Mouse (Mus musculus): ENCODE measurements at regions not wholly inside any gene's neighbourhood (a gene's known extent, or its start where the extent isn't known, plus 50 kb on each side); places are given as distances from the start of the nearest gene placed in this dataset.

- Histone ChIP-seq H3K27ac (ENCODE audit: low read depth, low read length) (no peak overlapping the region), H3K36me3 (ENCODE audit: control insufficient read depth, insufficient read depth) (no peaks in the 10 kb centered on the region), H3K9ac (ENCODE audit: low read depth, low read length) (no peak overlapping the region), H3K9me3 (ENCODE audit: control insufficient read depth) (no peaks in the 10 kb centered on the region), H3K4me1 (replicated peaks; ENCODE audit: control insufficient read depth, insufficient read depth, low read length) (peaks cover 22% of the 10 kb centered on the region), H3K4me2 (replicated peaks; ENCODE audit: low read depth) (no peak overlapping the region), H3K4me3 (ENCODE audit: low read depth, low read length) (no peak overlapping the region), H3K27me3 (replicated peaks; ENCODE audit: control insufficient read depth, insufficient read depth, low read length) (no peaks in the 10 kb centered on the region)
- ATAC-seq, result no peak
- TF ChIP-seq CTCF (IDR thresholded peaks at IDR 0.05; ENCODE audit: low read depth), result no peak
- 55% methylated on average over 4 of the region's 4 CpGs for WGBS
These were observed 87.6 kb downstream of the 1700001O22Rik start for GRCm38 (mm10) chr2:30715720-30716310.

- no peak overlapping the region for H3K27ac ChIP-seq (ENCODE audit: low read depth, low read length)
- no peak overlapping the region for H3K4me3 ChIP-seq (ENCODE audit: low read depth, low read length)
- 0% methylated on average over 2 of the region's 3 CpGs for WGBS
- no peaks in the 10 kb centered on the region for H3K36me3 ChIP-seq (ENCODE audit: control insufficient read depth, insufficient read depth)
- peaks cover 8% of the 10 kb centered on the region for H3K4me1 ChIP-seq (replicated peaks; ENCODE audit: control insufficient read depth, insufficient read depth, low read length)
- H3K9ac ChIP-seq (ENCODE audit: low read depth, low read length), result no peak overlapping the region
- ATAC-seq, result no peak
- H3K9me3 ChIP-seq (ENCODE audit: control insufficient read depth), result no peaks in the 10 kb centered on the region
- no peaks in the 10 kb centered on the region for H3K27me3 ChIP-seq (replicated peaks; ENCODE audit: control insufficient read depth, insufficient read depth, low read length)
- H3K4me2 ChIP-seq (replicated peaks; ENCODE audit: low read depth), result no peak overlapping the region
- no peak for TF ChIP-seq CTCF (IDR thresholded peaks at IDR 0.05; ENCODE audit: low read depth)
These were observed 89.9 kb downstream of the 1700001O22Rik start for GRCm38 (mm10) chr2:30713535-30713934.

GRCm38 (mm10) chr2:30712841-30713401, 90.5 kb downstream of the 1700001O22Rik start:
- no peaks in the 10 kb centered on the region for H3K9me3 ChIP-seq (ENCODE audit: control insufficient read depth)
- no peak overlapping the region for H3K27ac ChIP-seq (ENCODE audit: low read depth, low read length)
- 53% methylated on average over 9 of the region's 9 CpGs for WGBS
- H3K9ac ChIP-seq (ENCODE audit: low read depth, low read length), result no peak overlapping the region
- H3K27me3 ChIP-seq (replicated peaks; ENCODE audit: control insufficient read depth, insufficient read depth, low read length), result no peaks in the 10 kb centered on the region
- H3K4me2 ChIP-seq (replicated peaks; ENCODE audit: low read depth), result no peak overlapping the region
- H3K4me3 ChIP-seq (ENCODE audit: low read depth, low read length), result no peak overlapping the region
- TF ChIP-seq CTCF (IDR thresholded peaks at IDR 0.05; ENCODE audit: low read depth), result no peak
- ATAC-seq, result no peak
- H3K36me3 ChIP-seq (ENCODE audit: control insufficient read depth, insufficient read depth), result no peaks in the 10 kb centered on the region
- peaks cover 7% of the 10 kb centered on the region for H3K4me1 ChIP-seq (replicated peaks; ENCODE audit: control insufficient read depth, insufficient read depth, low read length)

GRCm38 (mm10) chr2:30711853-30712498, 91.5 kb downstream of the 1700001O22Rik start:
- Histone ChIP-seq H3K4me1 (replicated peaks; ENCODE audit: control insufficient read depth, insufficient read depth, low read length) (peaks cover 7% of the 10 kb centered on the region), H3K4me2 (replicated peaks; ENCODE audit: low read depth) (peak overlapping the region; percentile 80), H3K9ac (ENCODE audit: low read depth, low read length) (peak overlapping the region; percentile 51), H3K27me3 (replicated peaks; ENCODE audit: control insufficient read depth, insufficient read depth, low read length) (no peaks in the 10 kb centered on the region), H3K9me3 (ENCODE audit: control insufficient read depth) (no peaks in the 10 kb centered on the region), H3K36me3 (ENCODE audit: control insufficient read depth, insufficient read depth) (no peaks in the 10 kb centered on the region), H3K4me3 (ENCODE audit: low read depth, low read length) (peak overlapping the region; percentile 45), H3K27ac (ENCODE audit: low read depth, low read length) (peak overlapping the region; percentile 71)
- TF ChIP-seq CTCF (IDR thresholded peaks at IDR 0.05; ENCODE audit: low read depth), result no peak
- under 1% methylated on average over 54 of the region's 63 CpGs for WGBS
- peak; percentile 37 for ATAC-seq

- no peak for TF ChIP-seq CTCF (IDR thresholded peaks at IDR 0.05; ENCODE audit: low read depth)
- H3K36me3 ChIP-seq (ENCODE audit: control insufficient read depth, insufficient read depth), result no peaks in the 10 kb centered on the region
- H3K9ac ChIP-seq (ENCODE audit: low read depth, low read length), result peak overlapping the region; percentile 51
- H3K27me3 ChIP-seq (replicated peaks; ENCODE audit: control insufficient read depth, insufficient read depth, low read length), result no peaks in the 10 kb centered on the region
- peaks cover 4% of the 10 kb centered on the region for H3K4me1 ChIP-seq (replicated peaks; ENCODE audit: control insufficient read depth, insufficient read depth, low read length)
- H3K9me3 ChIP-seq (ENCODE audit: control insufficient read depth), result no peaks in the 10 kb centered on the region
- H3K4me3 ChIP-seq (ENCODE audit: low read depth, low read length), result peak overlapping the region; percentile 45
- H3K27ac ChIP-seq (ENCODE audit: low read depth, low read length), result peak overlapping the region; percentile 71
- 5% methylated on average over 15 of the region's 15 CpGs for WGBS
- peak overlapping the region; percentile 80 for H3K4me2 ChIP-seq (replicated peaks; ENCODE audit: low read depth)
- ATAC-seq, result no peak
These were observed 92.0 kb downstream of the 1700001O22Rik start for GRCm38 (mm10) chr2:30711476-30711852.

- ATAC-seq, result no peak
- Histone ChIP-seq H3K4me2 (replicated peaks; ENCODE audit: low read depth) (no peak overlapping the region), H3K4me3 (ENCODE audit: low read depth, low read length) (no peak overlapping the region), H3K27ac (ENCODE audit: low read depth, low read length) (no peak overlapping the region), H3K4me1 (replicated peaks; ENCODE audit: control insufficient read depth, insufficient read depth, low read length) (peaks cover 4% of the 10 kb centered on the region), H3K36me3 (ENCODE audit: control insufficient read depth, insufficient read depth) (no peaks in the 10 kb centered on the region), H3K27me3 (replicated peaks; ENCODE audit: control insufficient read depth, insufficient read depth, low read length) (no peaks in the 10 kb centered on the region), H3K9ac (ENCODE audit: low read depth, low read length) (no peak overlapping the region), H3K9me3 (ENCODE audit: control insufficient read depth) (no peaks in the 10 kb centered on the region)
- WGBS, result 97% methylated on average over 7 of the region's 7 CpGs
- TF ChIP-seq CTCF (IDR thresholded peaks at IDR 0.05; ENCODE audit: low read depth), result no peak
These were observed 92.6 kb downstream of the 1700001O22Rik start for GRCm38 (mm10) chr2:30710895-30711294.

All from intestine, postnatal 0 days (tissue).